Mouse (Mus musculus): ENCODE measurements around the gene Gtf2ird2. TPM values are rescaled to one million over a fixed set of nuclear protein-coding genes. Genes with fewer than 3 reads are reported as not detected.

Gtf2ird2 gene
- polyA plus RNA-seq (2012; fragmentation: generic; extraction: Trizol) = 1 to 10 TPM; 3.8 to 9.7 TPM

GRCm38 (mm10) chr5:134183880-134184808 lies at the start of gene Gtf2ird2:
Gene Gtf2ird2 (plus strand): TSS chr5:134184019.

GRCm38 (mm10) chr5:134176169-134176881 lies 7.5 kb upstream of the Gtf2ird2 start, which contains the start of gene Rcc1l:
Gene Rcc1l (minus strand): TSS chr5:134176774.

GRCm38 (mm10) chr5:134229391-134229790 lies 45.6 kb downstream of the Gtf2ird2 start, which contains the start of gene Ncf1:
Gene Ncf1 (minus strand): TSS chr5:134229625.

Other genes starting within 250 kb of the Gtf2ird2 start
- 10 to 100 TPM in 1 of 2 experiments, 1 to 10 TPM in 1; 5.5 to 12.8 TPM for gene Castor2, start 84.3 kb upstream of the Gtf2ird2 start, polyA plus RNA-seq (2012; fragmentation: generic; extraction: Trizol)
- 10 to 100 TPM; 14.5 to 17.7 TPM for gene Rcc1l, start 7.2 kb upstream of the Gtf2ird2 start, polyA plus RNA-seq (2012; fragmentation: generic; extraction: Trizol)
- gene Ncf1, start 45.6 kb downstream of the Gtf2ird2 start, polyA plus RNA-seq (2012; fragmentation: generic; extraction: Trizol) = under 1 TPM in 1 of 2 experiments, not detected in 1; 0.11 TPM
- 100 to 1,000 TPM in 1 of 2 experiments, 10 to 100 TPM in 1; 22.8 to 128 TPM for gene Gtf2i, start 130.7 kb downstream of the Gtf2ird2 start, polyA plus RNA-seq (2012; fragmentation: generic; extraction: Trizol)